Mouse (Mus musculus) MEL (cell line): ENCODE data around the gene Gm29609. TPM values are rescaled to one million over a fixed set of nuclear protein-coding genes. Genes with fewer than 3 reads are reported as not detected.

Source experiments
- DNase-seq: peaks from one replicate; pipeline ENCODE4 v3.0.0; 2011; ENCODE audit warnings: low read depth, low spot score
- H3K27ac ChIP-seq: 2 replicates; pipeline ENCODE4 v1.5.1; 2012; ENCODE audit warnings: low read depth, mild to moderate bottlenecking, control low read depth, low read length, moderate library complexity; ENCODE audit not compliant: control insufficient read depth
- H3K27me3 ChIP-seq, 2 experiments: fragments of 150-350 bp in 1 of 2; sonication (generic) in 1 of 2; 2 replicates each; pipeline ENCODE4 v1.6.1; 2012; ENCODE audit warnings: low read length in 2 of 2, mild to moderate bottlenecking in 2 of 2, improper control_type of control experiment in 1 of 2, moderate library complexity in 1 of 2; ENCODE audit not compliant: insufficient read depth in 2 of 2, control insufficient read depth in 1 of 2
- H3K36me3 ChIP-seq, 2 experiments: 2 replicates each; pipeline ENCODE4 v1.6.1; 2012 to 2014; ENCODE audit warnings: low read length in 2 of 2, improper control_type of control experiment in 1 of 2, inconsistent platforms in 1 of 2, mild to moderate bottlenecking in 1 of 2; ENCODE audit not compliant: insufficient read depth in 2 of 2, control insufficient read depth in 1 of 2
- H3K4me1 ChIP-seq, 2 experiments: fragments of 150-350 bp in 1 of 2; sonication (generic) in 1 of 2; 2 replicates each; pipeline ENCODE4 v1.6.1; 2012; ENCODE audit warnings: low read length in 2 of 2, improper control_type of control experiment in 1 of 2, mild to moderate bottlenecking in 1 of 2; ENCODE audit not compliant: insufficient read depth in 2 of 2, control insufficient read depth in 1 of 2
- H3K4me3 ChIP-seq, 2 experiments: fragments of 150-350 bp in 1 of 2; sonication (generic) in 1 of 2; 2 replicates each; pipeline ENCODE4 v1.5.1; 2012; ENCODE audit warnings: low read depth in 2 of 2, low read length in 2 of 2, mild to moderate bottlenecking in 2 of 2, moderate library complexity in 2 of 2, control low read depth in 1 of 2, improper control_type of control experiment in 1 of 2; ENCODE audit not compliant: control insufficient read depth in 1 of 2, insufficient read depth in 1 of 2
- H3K79me2 ChIP-seq: 2 replicates; pipeline ENCODE4 v1.6.1; 2012; ENCODE audit warnings: mild to moderate bottlenecking, low read length, moderate library complexity; ENCODE audit not compliant: control insufficient read depth, poor library complexity, insufficient read depth
- H3K9ac ChIP-seq: 2 replicates; pipeline ENCODE4 v1.6.1; 2012; ENCODE audit warnings: low read depth, mild to moderate bottlenecking, control low read depth, low read length, moderate library complexity; ENCODE audit not compliant: control insufficient read depth, poor library complexity, severe bottlenecking
- H3K9me3 ChIP-seq: fragments of 150-350 bp; sonication (generic); replicated peaks from 2 replicates; pipeline ENCODE4 v1.6.1; 2012; ENCODE audit warnings: mild to moderate bottlenecking, low read length, improper control_type of control experiment, moderate library complexity; ENCODE audit not compliant: insufficient read depth
- BHLHE40 ChIP-seq: IDR thresholded peaks from 2 replicates; pipeline ENCODE4 v1.6.1; 2012; ENCODE audit warnings: low read depth, mild to moderate bottlenecking, inconsistent platforms, low read length, improper control_type of control experiment, borderline replicate concordance
- CTCF ChIP-seq, 3 experiments: IDR thresholded peaks in 2 of 3; conservative IDR thresholded peaks in 1 of 3; 2 replicates each; pipeline ENCODE4 v1.5.1; 2011 to 2012; ENCODE audit warnings: low read length in 3 of 3, low read depth in 2 of 3, mild to moderate bottlenecking in 2 of 3, improper control_type of control experiment in 1 of 3, inconsistent platforms in 1 of 3, mixed read lengths in 1 of 3, moderate library complexity in 1 of 3; ENCODE audit not compliant: control insufficient read depth in 1 of 3, insufficient read depth in 1 of 3, poor library complexity in 1 of 3, severe bottlenecking in 1 of 3
- E2F4 ChIP-seq: IDR thresholded peaks from 2 replicates; pipeline ENCODE4 v1.6.1; 2011; ENCODE audit warnings: low read depth, low read length, improper control_type of control experiment, borderline replicate concordance
- GABPA ChIP-seq: IDR thresholded peaks from 2 replicates; pipeline ENCODE4 v1.6.1; 2012; ENCODE audit warnings: low read depth, mild to moderate bottlenecking, inconsistent platforms, low read length, improper control_type of control experiment, moderate library complexity
- GATA1 ChIP-seq: IDR thresholded peaks from 2 replicates; pipeline ENCODE4 v1.6.1; 2011; ENCODE audit warnings: low read depth, low read length, improper control_type of control experiment
- MAFK ChIP-seq: IDR thresholded peaks from 2 replicates; pipeline ENCODE4 v1.6.1; 2011; ENCODE audit warnings: low read depth, mild to moderate bottlenecking, low read length, improper control_type of control experiment, borderline replicate concordance
- MEF2A ChIP-seq: IDR thresholded peaks from 2 replicates; pipeline ENCODE4 v1.6.1; 2014; ENCODE audit warnings: low read depth, mild to moderate bottlenecking, inconsistent platforms, low read length, improper control_type of control experiment; ENCODE audit not compliant: poor library complexity, insufficient replicate concordance, severe bottlenecking; ENCODE audit errors: extremely low read depth
- MXI1 ChIP-seq: IDR thresholded peaks from 2 replicates; pipeline ENCODE4 v1.6.1; 2011; ENCODE audit warnings: mild to moderate bottlenecking, low read depth, low read length, improper control_type of control experiment
- MYB ChIP-seq: IDR thresholded peaks from 2 replicates; pipeline ENCODE4 v1.6.1; 2011; ENCODE audit warnings: mild to moderate bottlenecking, low read depth, low read length, improper control_type of control experiment
- NRF1 ChIP-seq: IDR thresholded peaks from 2 replicates; pipeline ENCODE4 v1.6.1; 2014; ENCODE audit warnings: low read depth, mild to moderate bottlenecking, inconsistent platforms, low read length, improper control_type of control experiment, moderate library complexity; ENCODE audit not compliant: poor library complexity, insufficient read depth, severe bottlenecking
- RCOR1 ChIP-seq: IDR thresholded peaks from 2 replicates; pipeline ENCODE4 v1.6.1; 2012; ENCODE audit warnings: low read depth, mild to moderate bottlenecking, inconsistent platforms, low read length, improper control_type of control experiment
- SIN3A ChIP-seq: IDR thresholded peaks from 2 replicates; pipeline ENCODE4 v1.6.1; 2012; ENCODE audit warnings: low read length, improper control_type of control experiment, inconsistent platforms
- TAL1 ChIP-seq: IDR thresholded peaks from 2 replicates; pipeline ENCODE4 v1.6.1; 2012; ENCODE audit warnings: mild to moderate bottlenecking, inconsistent platforms, low read length, moderate library complexity, mixed read lengths
- TBP ChIP-seq: IDR thresholded peaks from 2 replicates; pipeline ENCODE4 v1.8.0; 2011; ENCODE audit warnings: low read depth, low read length, improper control_type of control experiment
- USF1 ChIP-seq: IDR thresholded peaks from 2 replicates; pipeline ENCODE4 v1.6.1; 2014; ENCODE audit warnings: low read depth, mild to moderate bottlenecking, inconsistent platforms, low read length, improper control_type of control experiment, moderate library complexity
- ZC3H11A ChIP-seq: IDR thresholded peaks from 2 replicates; pipeline ENCODE4 v1.6.1; 2012; ENCODE audit warnings: low read depth, mild to moderate bottlenecking, inconsistent platforms, low read length, improper control_type of control experiment
- ZNF384 ChIP-seq: IDR thresholded peaks from 2 replicates; pipeline ENCODE4 v1.6.1; 2012; ENCODE audit warnings: low read depth, mild to moderate bottlenecking, inconsistent platforms, low read length, improper control_type of control experiment
- polyA plus RNA-seq, 2 experiments: library from polyadenylated mRNA; stranded (reverse) in 1 of 2; unstranded in 1 of 2; fragments of >175 nt in 1 of 2; fragments of >200 nt in 1 of 2; gene quantifications; 2 replicates each; pipeline versions ENCODE4 v1.2.1 to v1.2.4; 2012; ENCODE audit warnings: low replicate concordance in 2 of 2, low read depth in 1 of 2; ENCODE audit not compliant: insufficient read length in 2 of 2, insufficient read depth in 1 of 2, missing spikeins in 1 of 2
- total RNA-seq: library from RNA; depleted of rRNA; stranded (reverse); fragments of 300-350 nt; gene quantifications from 2 replicates; pipeline ENCODE4 v1.2.3, GENCODE M21; 2012

Gene Gm29609
- total and polyA plus RNA-seq, 3 experiments = 5.0 to 6.4 TPM; not detected in 1

DNA sequence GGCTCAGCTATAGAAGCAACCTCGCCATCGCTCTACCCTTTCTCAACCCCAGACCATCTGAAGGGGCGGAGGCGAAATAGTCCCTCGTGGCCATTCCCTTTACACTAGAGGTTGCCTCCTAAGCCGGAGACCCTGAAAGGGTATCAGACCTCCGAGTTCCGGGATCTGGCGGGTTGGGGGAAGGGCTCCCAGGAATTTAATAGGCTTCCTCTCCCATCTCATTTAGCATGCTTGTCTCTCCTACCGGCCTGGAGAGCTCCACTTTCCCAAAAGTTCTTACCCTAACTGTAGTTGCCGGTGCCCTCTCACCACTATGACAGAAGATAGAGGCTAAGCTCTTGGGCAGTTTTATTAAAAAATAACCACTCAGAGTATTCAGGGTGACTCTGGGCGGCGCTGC lies 42.1 kb downstream of the Gm29609 start:
- H3K9me3 ChIP-seq = no peaks in the 10 kb centered on the region
- peaks cover 0 to 2% of the 10 kb centered on the region in 2 experiments; a peak in 2 of 4 replicates for H3K27me3 ChIP-seq

DNA sequence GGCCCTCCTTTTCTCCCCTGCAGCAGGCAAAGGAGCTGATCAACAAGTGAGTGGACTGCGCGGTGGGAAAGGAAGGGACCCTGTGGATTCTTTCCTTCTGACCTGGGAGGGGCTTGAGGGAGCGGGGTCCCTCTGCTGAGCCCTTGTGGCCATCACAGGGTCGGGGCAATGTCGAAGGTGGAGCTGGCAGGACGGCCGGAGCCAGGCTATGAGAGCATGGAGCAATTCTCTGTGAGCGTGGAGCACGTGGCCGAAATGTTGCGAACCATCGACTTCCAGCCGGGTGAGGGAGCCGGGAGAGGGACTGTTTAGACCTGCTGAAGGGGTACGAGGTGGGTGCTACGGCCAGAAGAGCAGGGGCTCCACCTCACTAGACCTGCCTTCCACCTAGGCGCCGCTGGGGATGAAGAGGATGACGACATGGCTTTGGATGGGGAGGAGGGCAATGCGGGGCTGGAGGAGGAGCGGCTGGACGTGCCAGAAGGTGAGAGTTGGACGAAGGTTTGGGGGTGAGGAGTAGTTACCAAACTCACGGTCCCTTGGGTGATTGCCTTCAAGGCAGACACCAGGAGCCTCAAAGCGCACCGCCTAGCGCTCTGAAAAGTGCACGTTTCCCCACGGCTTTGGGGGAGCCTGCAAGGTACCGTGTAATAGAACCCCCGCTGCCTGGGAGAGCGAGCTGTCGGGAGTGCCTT lies 42.8 kb downstream of the Gm29609 start:
- Histone ChIP-seq H3K27ac (no peak overlapping the region), H3K4me1 (no peaks in the 10 kb centered on the region), H3K36me3 (no peaks in the 10 kb centered on the region), H3K9ac (no peak overlapping the region), H3K9me3 (no peaks in the 10 kb centered on the region), H3K79me2 (no peaks in the 10 kb centered on the region), H3K4me3 (no peak overlapping the region), H3K27me3 (peaks cover 1 to 4% of the 10 kb centered on the region in 2 experiments)
- no peak for TF ChIP-seq MYB
- TF ChIP-seq ZC3H11A = no peak
- TF ChIP-seq RCOR1 = no peak
- TF ChIP-seq MAFK = no peak
- no peak for TF ChIP-seq E2F4
- TF ChIP-seq TBP = no peak
- no peak for TF ChIP-seq GABPA
- DNase-seq = no peak

More for the DNA sequence above, 42.1 kb downstream of the Gm29609 start:
- H3K27ac ChIP-seq = no peak overlapping the region
- H3K4me1 ChIP-seq = no peaks in the 10 kb centered on the region
- no peak for TF ChIP-seq ZNF384
- TF ChIP-seq GATA1 = no peak
- no peak for TF ChIP-seq USF1
- no peak for TF ChIP-seq MXI1
- no peak for TF ChIP-seq TAL1
- no peak for TF ChIP-seq CTCF (IDR thresholded peaks at IDR 0.05 in 2 of 3, conservative IDR thresholded peaks at IDR 0.05 in 1 of 3; ENCODE audit: control insufficient read depth in 1 of 3, insufficient read depth in 1 of 3, low read depth in 2 of 3, low read length in 3 of 3, poor library complexity in 1 of 3, severe bottlenecking in 1 of 3)
- TF ChIP-seq BHLHE40 = no peak
- no peak for TF ChIP-seq SIN3A
- TF ChIP-seq GABPA = no peak
- TF ChIP-seq MEF2A = no peak
- no peak for TF ChIP-seq NRF1
- H3K79me2 ChIP-seq = no peaks in the 10 kb centered on the region
- H3K4me3 ChIP-seq = no peak overlapping the region
- no peak for DNase-seq
- no peak overlapping the region for H3K9ac ChIP-seq
- no peaks in the 10 kb centered on the region for H3K36me3 ChIP-seq
